Mouse (Mus musculus): Measurements from ENCODE around the gene Otud1.

DNA sequence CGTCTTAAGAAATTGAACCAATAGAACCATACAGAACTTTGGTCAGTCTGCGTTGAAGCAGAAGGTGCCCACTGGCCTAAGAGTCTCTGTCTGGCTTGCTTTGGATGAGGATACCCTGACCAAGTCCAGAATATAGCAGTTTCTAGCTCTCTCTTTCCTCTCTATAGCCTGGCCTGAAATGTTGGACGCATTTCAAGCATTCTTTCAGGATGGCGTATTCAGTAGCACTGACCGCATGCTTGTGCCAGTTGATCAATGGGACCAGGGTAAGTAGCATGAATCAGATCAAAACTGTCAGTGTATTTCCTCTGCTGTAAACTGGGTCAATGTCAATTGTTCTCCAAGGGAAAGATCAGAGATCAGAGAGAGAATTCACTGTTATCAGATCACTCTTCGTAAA lies 6.6 kb downstream of the Otud1 start:
- TF ChIP-seq GATA1 (IDR thresholded peaks at IDR 0.05; ENCODE audit: low read length) (no peak), TAL1 (IDR thresholded peaks at IDR 0.05; ENCODE audit: low read length) (no peak)
